Mouse (Mus musculus) testis, postnatal 10 days (tissue): ENCODE results near the gene Tmem201.
"Not testable (repeated sequence)": the region's sequence is repeated elsewhere in the genome, so short reads cannot be mapped to it uniquely, and the experiment has no call there.

Source experiments
- DNase-seq: peaks from one replicate; pipeline ENCODE4 v3.0.0; 2021; ENCODE audit warnings: low spot score

Tmem201 gene

DNA sequence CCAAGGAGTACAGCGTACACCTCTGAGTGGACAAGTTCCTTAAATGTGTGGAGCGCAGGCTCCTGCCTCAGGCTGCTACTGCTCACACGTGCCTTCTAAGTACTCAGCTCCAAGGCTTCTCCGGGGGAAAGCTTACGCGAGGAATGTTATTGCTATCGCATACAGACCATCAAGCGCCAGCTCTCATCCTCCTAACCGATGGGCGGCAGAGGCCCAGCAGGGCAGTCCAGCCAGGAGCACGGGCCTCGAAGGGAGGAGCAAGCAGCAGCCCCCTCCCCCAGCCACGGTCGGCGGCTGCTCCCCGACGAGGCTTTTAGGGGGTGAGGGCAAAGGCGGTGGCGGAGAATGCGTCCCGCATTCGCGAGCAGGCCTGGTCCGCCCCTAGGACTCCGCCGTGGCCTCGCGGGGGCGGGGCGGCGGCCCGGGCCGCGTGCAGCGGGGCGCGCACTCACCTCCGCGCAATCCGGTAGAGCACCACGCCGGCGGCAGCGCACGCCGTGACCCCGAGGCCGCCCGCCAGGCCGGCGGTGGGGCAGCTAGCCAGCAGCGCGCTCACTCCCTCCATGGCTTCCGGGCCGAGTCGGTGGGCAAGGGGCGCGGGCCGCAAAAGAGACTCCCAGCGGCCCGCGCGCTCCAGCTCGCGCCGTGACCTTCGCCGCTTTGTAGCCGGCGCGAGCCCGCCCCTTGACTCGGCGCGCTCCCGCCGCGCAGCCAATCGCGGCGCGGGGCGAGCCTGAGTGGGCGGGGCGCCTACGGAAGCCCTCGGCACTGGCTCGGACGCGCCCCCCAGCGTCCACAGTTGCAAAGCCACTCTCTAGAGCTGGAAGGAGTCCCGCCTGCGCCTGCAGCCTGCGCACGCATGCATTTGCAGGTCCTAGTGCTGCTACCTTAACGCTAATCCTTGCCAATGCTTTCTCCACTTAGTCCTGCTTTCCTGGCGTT is at the start of gene Tmem201:
Gene Tmem201, minus strand, starts transcription at position 662 of the 942 bp plus-strand sequence.
- peak; percentile 98 for DNase-seq

DNA sequence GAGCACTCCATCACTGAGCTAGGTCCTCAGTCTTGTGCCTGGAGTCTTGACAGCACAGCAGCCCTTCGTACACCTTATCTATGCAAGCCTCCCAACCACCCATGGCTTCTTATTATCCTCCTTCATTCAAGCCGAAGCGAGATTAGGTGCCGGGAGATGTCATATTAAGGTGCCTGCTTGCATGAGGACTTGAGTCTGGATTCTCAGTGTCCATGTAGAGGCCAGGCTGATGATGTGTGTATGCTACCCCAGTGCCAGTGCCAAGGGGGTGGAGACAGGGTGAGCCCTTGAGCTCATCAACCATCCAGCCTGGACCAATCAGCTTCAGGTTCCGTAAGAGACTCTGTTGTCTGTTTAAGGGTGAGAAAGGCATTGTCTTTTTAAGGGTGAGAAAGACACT is 47.1 kb upstream of the Tmem201 start:
- no peak for DNase-seq

DNA sequence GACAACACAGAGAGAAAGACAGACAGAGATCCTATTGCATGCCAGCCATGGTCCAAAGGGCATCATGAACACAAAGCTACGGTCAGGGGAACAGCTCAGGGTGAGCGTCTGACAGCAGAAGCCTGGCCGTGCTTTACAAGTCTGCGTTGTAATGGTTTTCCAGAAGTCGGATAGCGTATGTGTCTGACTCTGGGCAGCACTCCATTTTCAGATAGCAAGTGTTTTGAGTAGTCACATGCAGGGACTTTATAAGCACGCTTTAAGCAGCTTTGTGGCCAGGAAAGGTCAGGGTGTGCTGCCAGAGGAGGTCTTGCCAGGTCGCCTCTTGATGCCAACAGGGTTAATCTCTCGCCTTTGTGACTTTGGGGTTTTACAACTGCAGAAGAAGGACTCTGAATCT is 46.5 kb upstream of the Tmem201 start:
- DNase-seq: no peak

DNA sequence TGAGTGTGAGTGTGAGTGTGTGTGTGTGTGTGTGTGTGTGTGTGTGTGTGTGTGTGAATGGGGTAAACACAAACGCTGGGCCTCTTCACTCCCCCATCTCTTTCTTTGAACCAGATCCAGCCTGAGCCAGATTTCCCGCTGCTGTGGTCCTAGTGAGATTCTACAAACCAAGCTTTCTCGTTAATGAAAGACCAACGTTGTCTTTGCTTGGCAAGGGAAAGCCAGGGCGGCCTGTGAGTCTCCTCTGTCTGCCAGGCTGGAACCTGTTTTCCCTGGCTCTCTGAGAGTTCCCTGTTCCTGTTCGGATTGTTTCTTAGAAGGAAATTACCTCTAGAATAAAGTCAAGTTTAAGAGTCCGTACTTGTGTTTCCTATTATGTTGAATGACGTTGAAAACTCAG is 45.1 kb upstream of the Tmem201 start:
- peak; percentile 35 for DNase-seq

DNA sequence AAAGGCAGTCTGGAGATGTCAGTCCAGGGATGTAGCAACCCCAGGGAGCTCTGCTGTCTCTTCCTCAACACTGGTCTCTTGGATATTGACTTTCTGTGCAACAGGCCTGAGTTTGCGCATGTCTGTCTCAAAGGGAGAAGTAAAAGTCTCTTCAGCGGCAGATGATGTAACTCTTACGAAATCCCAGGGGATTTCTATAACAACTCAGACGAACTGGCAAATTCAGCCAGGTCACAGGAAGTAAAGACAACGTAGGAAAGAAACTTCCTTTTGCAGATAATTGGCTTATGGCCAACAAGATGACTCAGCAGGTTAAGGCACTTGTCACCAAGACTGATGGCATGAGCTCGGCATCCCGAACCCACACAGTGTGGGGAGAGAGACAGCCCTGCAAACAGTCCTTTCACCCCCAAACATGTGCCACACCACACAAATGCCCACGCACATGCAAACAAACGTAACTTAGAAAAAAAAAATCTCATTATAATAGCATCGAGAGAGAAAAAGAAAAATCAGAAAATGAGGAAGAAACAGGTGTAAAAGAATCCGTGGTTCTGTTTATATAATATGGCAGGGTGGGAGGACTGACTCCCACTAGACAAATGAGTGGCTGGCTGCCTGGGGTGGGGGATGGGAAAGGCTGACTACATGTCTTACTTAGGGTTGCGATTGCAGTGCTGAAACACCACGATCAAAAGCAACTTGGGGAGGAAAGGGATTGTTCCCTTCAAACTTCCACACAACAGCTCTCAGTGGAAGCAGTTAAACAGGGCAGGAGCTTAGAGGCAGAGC is 42.9 kb upstream of the Tmem201 start:
- peak; percentile 51 for DNase-seq

DNA sequence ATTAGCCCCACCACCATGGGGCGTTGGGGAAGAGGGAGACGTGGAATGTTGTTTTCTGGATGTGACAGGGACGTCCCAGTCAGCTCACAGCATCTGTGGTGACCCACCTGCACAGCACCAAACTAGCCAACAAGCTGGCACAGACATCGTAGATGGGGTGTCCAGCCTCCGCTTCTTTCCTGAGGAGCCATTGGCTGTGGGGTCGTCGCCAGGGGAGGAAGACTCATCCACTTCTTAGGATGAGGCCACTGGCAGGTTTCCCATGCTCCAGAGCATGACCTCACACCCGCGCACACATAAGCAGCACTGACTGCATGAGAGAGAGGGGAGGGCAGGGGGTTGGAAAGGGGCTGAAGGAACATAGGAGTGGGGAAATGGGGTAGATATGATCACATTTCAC is 42.1 kb upstream of the Tmem201 start:
- DNase-seq: peak; percentile 38

DNA sequence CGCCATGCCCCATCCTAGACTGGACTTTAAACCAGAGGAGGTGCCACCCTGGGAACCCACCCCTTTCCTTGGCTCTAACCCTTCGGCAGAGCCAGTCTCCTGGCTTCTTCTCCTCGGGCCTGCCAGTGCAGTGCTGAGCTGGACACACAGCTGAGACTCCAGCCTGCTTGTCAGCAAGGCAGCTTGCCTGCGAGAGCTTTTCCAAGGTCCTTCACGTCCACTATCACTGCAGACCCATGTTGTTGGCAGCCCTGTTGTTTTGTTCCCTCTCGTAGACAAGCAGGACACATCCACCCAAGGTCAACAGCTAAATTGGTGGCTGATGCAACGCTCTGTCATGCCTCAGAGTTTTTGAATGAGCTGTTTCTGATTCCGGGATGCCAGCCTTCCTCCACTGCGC is 39.3 kb upstream of the Tmem201 start:
- peak; percentile 54 for DNase-seq

DNA sequence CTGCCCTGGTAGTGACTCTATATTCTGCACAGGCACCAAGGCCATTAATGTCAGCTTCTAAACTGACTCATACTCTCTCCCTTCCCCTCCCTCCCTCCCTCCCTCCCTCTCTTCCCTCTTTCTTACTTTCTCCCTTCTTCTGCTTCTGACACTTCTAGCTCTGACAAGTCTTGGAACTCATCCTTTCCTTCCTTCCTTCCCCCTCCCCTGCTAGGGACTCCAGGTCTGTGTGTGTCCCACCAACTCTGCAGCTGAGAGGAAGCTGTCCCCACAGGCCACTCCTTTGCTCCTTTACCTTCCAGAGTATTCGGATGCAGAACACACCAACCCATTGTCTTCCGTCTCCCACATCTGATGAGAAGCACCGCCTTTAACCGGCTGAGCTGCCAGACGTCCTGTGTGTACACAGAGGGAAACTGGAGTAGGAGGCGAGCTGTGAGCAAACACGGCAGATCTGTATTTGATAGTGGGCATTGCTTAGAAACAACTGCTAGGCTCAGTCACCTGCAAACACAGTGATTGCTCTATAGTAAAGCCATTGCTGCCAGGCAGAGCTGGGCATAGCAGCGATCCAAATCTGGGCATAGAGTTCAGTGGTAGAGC is 38.0 kb upstream of the Tmem201 start:
- DNase-seq: peak; percentile 47

DNA sequence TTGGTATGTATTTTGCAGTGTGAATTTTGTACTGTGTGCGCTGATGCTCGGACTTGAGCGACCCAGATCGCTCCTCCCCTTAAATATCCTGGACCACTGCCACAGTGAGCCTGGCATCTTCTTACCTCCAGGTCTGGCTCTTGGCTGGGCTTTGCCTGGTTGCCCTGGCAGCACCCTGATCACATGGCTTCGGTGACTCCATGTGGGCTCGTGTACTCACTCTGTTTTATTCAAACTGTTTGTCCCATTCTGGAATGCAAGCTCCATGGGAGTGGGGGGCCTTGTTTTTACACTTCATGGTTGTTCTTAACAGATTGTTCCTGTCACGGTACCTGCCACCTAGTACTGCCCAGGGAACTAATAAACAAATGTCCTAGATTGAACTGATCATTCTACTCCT is 37.5 kb upstream of the Tmem201 start:
- DNase-seq: peak; percentile 65

DNA sequence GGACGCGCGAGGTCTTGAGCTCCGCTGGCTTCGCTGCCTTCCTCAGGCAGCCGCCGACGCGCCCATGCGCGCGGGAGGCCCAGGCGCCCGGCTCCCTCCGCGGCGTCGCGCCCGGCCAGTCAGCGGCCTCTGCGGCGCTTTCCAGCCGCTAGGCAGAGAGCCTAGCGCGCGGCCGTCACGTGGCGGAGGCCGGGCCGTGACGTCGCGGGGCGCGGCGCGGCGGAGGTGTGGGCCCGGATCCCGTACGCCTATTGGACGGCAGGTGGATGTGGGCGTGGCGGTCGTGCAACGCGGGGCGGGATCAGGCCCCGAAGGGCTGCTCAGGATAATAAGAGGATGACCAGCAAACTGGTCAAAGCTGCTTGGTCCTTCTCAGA is 36.2 kb upstream of the Tmem201 start, which contains the start of gene Slc25a33:
Gene Slc25a33, minus strand, starts transcription at position 184 of the 377 bp plus-strand sequence.
- DNase-seq: peak; percentile 99

DNA sequence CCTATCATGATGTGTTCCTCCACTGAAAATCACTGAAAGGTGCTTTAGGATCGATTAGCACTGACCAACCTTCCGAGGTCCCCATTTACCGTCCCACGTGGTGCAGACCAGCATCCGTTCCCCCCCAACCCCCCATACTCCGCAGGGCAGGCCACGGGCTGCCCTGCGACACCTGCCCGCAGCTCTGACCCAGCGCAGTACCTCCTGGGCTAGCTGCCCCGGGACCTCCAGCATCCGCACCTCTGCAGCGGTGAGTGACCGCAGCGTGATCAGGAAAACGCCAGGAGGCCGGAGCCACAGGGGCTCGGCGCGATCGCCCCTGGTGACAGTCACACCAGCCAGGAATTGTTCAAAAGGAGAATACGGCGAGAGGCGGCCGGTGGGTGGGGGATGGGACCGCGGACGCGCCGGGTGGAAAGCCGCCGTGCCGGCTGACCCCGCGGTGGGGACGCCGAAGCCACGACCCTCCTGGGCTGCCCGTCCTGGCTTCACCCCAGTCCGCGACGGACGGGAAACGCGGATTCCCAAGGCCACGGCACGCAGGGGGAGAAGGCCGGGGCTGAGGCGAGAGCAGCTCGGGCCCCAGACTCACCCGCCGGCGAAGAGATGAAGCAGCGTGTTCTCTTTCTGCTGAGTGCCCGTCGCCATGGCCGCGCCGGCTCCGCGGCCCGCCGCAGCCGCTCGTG is 35.7 kb upstream of the Tmem201 start:
- peak; percentile 81 for DNase-seq

DNA sequence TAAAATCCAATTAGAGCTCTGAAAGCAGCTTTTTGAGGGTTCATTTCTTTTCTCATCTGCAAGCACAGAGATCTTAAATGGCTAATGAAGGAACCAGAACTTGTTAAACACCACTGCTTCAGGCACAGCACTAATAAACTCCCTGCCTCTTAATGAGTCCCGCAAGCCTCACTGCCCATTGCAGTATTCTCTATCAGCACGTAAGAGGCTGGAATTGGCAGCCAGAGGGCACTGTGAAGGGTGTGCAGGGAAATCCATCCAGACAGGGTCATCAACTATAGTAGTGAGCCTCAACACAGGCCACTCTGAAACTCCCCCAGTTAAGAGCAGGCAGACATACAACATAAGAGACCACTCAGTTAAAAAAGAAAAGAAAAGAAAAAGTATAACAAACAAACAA is 34.5 kb upstream of the Tmem201 start:
- peak; percentile 46 for DNase-seq

DNA sequence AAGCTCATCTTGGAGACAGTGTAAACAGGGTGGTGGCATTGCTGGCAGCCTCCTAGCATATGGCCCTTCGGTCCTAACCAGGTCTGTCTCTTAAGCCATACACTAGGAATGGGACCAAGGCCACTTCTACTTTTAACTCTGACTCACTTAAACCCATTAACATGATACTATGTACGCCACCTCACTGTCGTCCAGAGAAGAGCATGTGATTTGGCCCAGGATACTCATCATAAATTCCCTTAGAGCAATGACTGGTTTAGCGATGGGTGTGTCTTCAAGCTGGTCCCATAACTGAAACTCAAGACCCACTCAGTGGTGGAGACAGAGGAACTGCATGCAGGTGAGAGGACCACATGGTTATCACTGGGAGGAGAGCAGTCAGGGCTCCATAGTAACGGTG is 27.4 kb upstream of the Tmem201 start:
- DNase-seq: no peak

DNA sequence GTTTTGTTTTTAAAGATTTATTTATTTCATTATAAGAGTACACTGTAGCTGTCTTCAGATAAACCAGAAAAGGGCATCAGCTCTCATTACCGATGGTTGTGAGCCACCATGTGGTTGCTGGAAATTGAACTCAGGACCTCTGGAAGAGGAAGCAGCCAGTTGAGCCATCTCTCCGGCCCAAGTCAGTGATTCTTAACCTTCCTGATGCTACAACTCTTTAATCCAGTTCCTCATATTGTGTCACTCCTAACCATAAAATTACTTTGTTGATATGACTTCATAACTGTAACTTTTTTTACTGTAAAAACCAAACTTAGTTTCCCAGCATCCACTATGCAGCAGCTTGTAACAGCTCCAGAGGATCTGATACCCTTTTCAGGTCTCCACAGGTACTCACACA is 25.5 kb upstream of the Tmem201 start:
- no peak for DNase-seq

DNA sequence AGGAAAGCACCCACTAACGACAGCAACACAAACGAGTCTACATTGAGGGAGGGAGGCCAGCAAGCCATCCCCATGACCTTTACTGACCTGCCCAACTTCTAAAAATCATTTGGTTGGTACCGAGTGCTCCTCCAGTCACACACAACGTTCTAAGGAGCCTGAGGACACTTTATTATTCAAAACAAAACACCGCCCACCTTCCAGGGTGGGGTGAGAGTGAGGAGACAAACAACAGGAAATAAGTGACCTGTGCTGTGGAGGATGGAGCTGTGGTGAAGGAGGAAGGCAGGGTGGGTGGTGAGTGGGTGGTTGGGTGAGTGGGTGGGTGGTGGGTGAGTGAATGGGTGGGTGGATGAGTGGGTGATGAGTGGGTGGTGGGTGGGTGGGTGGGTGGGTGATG is 21.7 kb upstream of the Tmem201 start:
- DNase-seq: peak; percentile 32

DNA sequence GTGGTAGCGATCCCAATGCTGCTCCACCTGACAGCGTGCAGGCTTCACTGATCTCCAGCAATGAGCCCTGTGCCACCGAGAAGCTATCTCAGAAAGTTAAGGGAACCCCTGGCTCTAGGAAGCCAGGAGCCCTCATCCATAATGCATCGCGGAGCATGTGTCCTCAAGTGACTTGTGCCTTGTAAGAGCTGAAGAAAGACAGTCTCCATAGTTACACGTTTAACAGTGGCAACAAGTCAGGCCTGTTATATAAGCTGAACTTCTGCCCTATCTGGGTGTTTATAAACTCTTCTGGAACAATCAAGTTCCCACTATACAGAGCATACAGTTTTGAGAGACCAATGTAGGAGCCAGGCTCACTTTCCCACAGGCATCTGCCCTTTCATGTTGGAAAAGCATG is 20.6 kb upstream of the Tmem201 start:
- DNase-seq: peak; percentile 40

DNA sequence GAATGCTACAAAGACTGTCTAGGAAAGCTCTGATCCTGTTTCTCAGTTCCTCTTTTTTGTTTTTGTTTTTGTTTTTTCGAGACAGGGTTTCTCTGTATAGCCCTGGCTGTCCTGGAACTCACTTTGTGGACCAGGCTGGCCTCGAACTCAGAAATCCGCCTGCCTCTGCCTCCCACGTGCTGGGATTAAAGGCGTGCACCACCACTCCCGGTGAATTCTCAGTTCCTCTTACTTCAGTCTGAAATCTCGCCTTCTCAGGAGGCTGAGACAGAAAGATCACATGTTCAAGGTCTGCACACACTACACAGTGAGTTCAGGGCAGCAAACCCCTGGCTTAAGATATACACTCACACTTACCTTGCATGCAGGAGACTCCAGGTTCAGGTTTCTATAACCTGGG is 18.7 kb upstream of the Tmem201 start:
- not testable (repeated sequence) for DNase-seq

DNA sequence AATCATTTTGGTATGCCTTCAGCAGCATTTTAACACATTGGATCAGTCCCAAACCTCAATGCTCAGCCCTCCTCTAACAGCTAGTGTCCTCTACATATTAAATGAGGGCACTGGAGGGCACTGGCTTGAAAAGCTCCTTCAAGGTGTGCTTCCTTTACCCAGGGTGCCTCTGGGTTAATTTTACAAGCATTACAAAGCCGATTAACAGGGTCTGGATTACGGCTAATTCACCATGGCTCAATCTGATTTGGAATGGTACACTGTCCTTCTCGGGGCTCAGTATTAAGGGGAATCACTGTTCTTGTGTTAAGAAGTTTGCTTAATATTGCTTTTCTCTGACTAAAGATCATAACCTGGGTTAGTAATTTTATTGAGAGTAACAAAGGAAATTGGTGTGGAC is 15.0 kb upstream of the Tmem201 start:
- DNase-seq: no peak

DNA sequence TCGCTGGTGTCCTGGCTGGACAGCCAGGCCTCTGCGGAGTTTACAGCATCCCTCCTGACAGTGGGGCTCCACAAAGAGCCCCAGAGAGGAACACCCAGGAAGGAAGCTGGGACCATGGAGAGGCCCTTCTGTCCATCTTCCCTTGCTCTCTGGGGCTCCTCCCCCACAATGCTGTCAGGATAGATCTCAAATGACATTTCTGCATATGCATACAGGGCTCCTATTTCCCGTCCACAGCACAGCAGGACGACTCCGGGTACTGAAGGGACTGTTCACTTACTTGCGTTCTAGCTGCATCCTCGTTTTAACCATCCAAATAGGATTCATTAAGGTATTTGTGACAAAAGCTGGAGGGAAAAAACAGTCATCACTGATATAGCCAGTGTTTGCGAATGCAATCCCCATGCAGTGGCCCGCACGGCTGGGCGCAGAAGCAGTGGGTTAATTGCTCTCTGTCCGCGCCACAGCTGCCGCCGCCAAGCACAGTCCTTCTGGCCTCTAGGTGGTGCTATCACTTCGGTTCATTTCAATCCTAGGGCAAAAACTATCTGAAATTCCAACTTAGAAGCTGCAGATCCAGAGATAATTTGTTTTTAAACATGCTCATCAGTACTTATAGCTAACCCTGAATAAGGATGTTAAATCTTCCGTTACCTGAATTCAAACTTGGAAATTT is 14.4 kb upstream of the Tmem201 start:
- DNase-seq: peak; percentile 76

DNA sequence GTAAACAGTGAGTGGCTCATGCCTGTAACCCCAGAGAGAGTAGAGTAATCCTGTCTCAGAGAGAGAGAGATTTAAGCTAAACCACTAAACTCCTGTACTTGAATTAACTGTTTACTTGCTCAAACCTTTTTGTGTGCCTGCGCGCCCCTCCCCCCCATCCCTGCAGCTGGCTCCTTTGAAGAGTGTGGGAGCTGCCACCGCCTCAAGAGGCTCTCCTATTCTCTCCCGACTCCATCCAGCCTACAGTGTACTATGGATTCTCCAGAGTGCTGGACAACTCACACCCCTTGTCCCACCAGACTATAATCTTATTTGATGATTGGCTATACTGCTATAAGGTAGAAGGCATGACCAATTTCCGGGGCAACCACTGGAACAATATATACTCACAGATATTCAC is 12.8 kb upstream of the Tmem201 start:
- DNase-seq: peak; percentile 31

DNA sequence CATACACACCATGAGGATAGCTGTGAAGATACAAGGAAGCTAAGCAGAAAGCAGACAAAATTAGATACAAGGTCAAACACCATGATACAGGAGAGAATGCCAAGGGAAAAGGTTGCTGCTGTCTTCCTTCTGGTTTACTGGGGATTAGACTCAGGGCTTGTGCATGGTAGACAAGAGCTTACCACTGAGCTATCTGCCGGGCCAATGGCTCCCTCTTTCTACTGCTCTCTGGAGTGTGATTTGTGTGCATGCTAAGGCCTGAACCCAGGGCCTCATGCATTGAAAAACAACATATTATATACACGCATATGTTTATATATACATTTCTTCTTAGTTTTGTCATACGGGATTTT is 11.8 kb upstream of the Tmem201 start:
- DNase-seq: not testable (repeated sequence)
